Mouse (Mus musculus) hindbrain, embryonic 15.5 days (tissue): ENCODE results near the gene Tmem50a. TPM values are rescaled to one million over a fixed set of nuclear protein-coding genes. Genes with fewer than 3 reads are reported as not detected.
"Not testable (repeated sequence)": the region's sequence is repeated elsewhere in the genome, so short reads cannot be mapped to it uniquely, and the experiment has no call there.

Experiments
- ATAC-seq: fragments of 200-750 bp; cut with Nextera tagmentation; 2 replicates; pipeline ENCODE4 v1.8.0; 2017; ENCODE audit warnings: low read depth, moderate number of reproducible peaks, moderate TSS enrichment; ENCODE audit not compliant: low FRiP score
- H3K27ac ChIP-seq: fragments of 300-500 bp; sonication (generic); replicated peaks from 2 replicates; pipeline ENCODE4 v1.5.1; 2015; ENCODE audit warnings: mild to moderate bottlenecking, inconsistent platforms
- H3K27me3 ChIP-seq: fragments of 300-500 bp; sonication (generic); 2 replicates; pipeline ENCODE4 v1.6.1; 2015; ENCODE audit warnings: control low read depth, inconsistent platforms
- H3K36me3 ChIP-seq: fragments of 300-500 bp; sonication (generic); 2 replicates; pipeline ENCODE4 v1.6.1; 2015; ENCODE audit warnings: control low read depth, inconsistent platforms
- H3K4me1 ChIP-seq: fragments of 300-500 bp; sonication (generic); replicated peaks from 2 replicates; pipeline ENCODE4 v1.6.1; 2015; ENCODE audit warnings: control low read depth, inconsistent platforms
- H3K4me2 ChIP-seq: fragments of 300-500 bp; sonication (generic); 2 replicates; pipeline ENCODE4 v1.6.1; 2015; ENCODE audit warnings: moderate library complexity, mild to moderate bottlenecking, inconsistent platforms
- H3K4me3 ChIP-seq: fragments of 300-500 bp; sonication (generic); 2 replicates; pipeline ENCODE4 v1.5.1; 2015; ENCODE audit warnings: mild to moderate bottlenecking, inconsistent platforms
- H3K9ac ChIP-seq: fragments of 300-500 bp; sonication (generic); 2 replicates; pipeline ENCODE4 v1.6.1; 2015; ENCODE audit warnings: inconsistent platforms
- H3K9me3 ChIP-seq: fragments of 300-500 bp; sonication (generic); 2 replicates; pipeline ENCODE4 v1.6.1; 2016; ENCODE audit warnings: control low read depth, inconsistent platforms
- WGBS: fragments of 180-500 bp; shearing (Covaris S2); methylation state at CpG from one replicate; pipeline ENCODE4 v1.1.7; 2015; 5-methylcytosine and 5-hydroxymethylcytosine counted together
- polyA plus RNA-seq: library from polyadenylated mRNA; unstranded; fragments of >200 nt; fragmentation: Nextera tagmentation; extraction: Ambion mirVana; gene quantifications from 2 replicates; pipeline ENCODE4 v1.2.1, GENCODE M21; 2015

Gene Tmem50a
- polyA plus RNA-seq, 1 experiment from 2014 or later: 209 TPM

DNA sequence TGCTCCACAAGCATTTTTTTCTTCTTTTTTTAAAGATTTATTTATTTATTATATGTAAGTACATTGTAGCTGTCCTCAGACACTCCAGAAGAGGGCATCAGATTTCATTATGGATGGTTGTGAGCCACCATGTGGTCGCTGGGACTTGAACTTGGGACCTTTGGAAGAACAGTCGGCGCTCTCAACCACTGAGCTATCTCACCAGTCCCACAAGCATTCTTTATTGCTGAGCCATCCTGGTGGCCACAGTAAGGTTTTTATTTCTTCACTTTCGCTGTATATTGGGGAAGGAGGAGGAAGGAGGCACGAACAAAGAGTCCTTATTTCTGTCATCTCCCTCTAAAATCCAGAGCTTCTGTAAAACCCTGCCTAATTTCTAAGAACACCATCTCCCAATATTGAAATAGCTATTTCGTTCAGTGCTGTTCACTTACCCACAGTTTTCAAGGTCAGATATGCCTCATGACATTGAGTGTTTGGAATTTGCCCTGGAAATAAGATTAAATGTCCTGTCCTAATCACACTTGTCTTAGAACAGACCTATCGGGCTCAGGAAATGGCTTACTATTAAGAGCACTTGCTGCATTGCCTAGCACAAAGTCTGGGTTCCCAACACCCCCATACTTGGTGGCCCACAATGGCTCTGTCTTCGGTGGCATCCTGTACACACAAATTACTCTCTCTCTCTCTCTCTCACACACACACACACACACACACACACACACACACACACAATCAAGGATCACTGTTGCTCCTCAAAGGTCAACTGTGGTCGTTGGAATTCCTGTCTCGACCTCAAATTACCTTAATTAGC is 7.5 kb upstream of the Tmem50a start:
- no peaks in the 10 kb centered on the region for H3K9me3 ChIP-seq
- no peaks in the 10 kb centered on the region for H3K27me3 ChIP-seq
- H3K36me3 ChIP-seq: peaks cover 20% of the 10 kb centered on the region
- H3K4me2 ChIP-seq: peak overlapping the region; percentile 71
- peak overlapping the region; percentile 76 for H3K9ac ChIP-seq
- peak overlapping the region; percentile 96 for H3K27ac ChIP-seq
- H3K4me1 ChIP-seq: peaks cover 27% of the 10 kb centered on the region
- H3K4me3 ChIP-seq: peak overlapping the region; percentile 82
- ATAC-seq: no peak
- 60% methylated on average over 10 of the region's 10 CpGs for WGBS

DNA sequence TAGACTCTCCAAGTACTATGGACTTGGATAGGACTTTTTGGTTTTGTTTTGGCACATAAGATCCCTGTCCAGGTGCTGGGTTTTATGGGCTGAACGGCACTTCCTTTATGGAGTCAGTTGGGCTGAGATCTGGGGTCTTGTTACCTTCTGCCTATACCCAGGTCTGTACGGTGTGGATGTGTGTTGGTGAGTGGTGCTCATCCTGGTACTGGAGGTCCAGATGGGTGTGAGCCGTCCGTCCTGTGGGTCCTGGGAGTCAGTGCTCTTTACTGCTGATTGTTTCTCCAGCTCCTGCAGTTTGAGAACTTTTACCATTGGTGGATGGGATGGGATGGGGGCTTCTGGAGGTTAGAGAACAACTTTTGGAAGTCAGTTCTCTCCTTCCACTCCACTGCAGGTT is 6.9 kb upstream of the Tmem50a start:
- Histone ChIP-seq H3K27ac (no peak overlapping the region), H3K4me1 (peaks cover 26% of the 10 kb centered on the region), H3K4me3 (no peak overlapping the region), H3K9me3 (no peaks in the 10 kb centered on the region), H3K4me2 (no peak overlapping the region), H3K9ac (no peak overlapping the region), H3K27me3 (no peaks in the 10 kb centered on the region), H3K36me3 (peaks cover 15% of the 10 kb centered on the region)
- no peak for ATAC-seq
- 98% methylated on average over 4 of the region's 4 CpGs for WGBS

DNA sequence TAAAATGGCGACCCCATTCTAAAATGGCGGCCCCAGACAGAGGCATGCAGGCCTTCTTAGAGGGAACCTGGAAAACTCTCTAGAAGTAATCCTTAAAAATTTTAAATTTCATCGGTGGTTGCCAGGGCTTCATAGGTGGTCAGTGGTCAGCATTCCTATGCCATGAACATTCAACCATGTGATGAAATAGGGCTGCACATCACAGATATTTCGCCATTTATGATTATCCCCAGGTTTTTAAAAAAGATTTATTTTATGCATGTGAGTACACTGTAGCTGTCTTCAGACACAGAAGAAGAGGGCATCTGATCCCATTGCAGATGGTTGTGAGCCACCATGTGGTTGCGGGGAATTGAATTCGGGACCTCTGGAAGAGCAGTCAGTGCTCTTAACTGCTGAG is 5.8 kb upstream of the Tmem50a start:
- no peak for ATAC-seq
- 99% methylated on average over 6 of the region's 6 CpGs for WGBS
- Histone ChIP-seq H3K27ac (no peak overlapping the region), H3K4me3 (no peak overlapping the region), H3K9ac (no peak overlapping the region), H3K27me3 (no peaks in the 10 kb centered on the region), H3K4me2 (no peak overlapping the region), H3K4me1 (peaks cover 18% of the 10 kb centered on the region), H3K36me3 (peaks cover 5% of the 10 kb centered on the region), H3K9me3 (no peaks in the 10 kb centered on the region)

GRCm38 (mm10) chr4:134919733-134920540 is 5.1 kb upstream of the Tmem50a start:
- H3K27ac ChIP-seq: no peak overlapping the region
- no peak for ATAC-seq

GRCm38 (mm10) chr4:134918381-134918780 is 3.6 kb upstream of the Tmem50a start:
- Histone ChIP-seq H3K4me2 (no peak overlapping the region), H3K27ac (no peak overlapping the region), H3K9me3 (no peaks in the 10 kb centered on the region), H3K27me3 (no peaks in the 10 kb centered on the region), H3K4me3 (no peak overlapping the region), H3K9ac (no peak overlapping the region), H3K36me3 (no peaks in the 10 kb centered on the region), H3K4me1 (peaks cover 21% of the 10 kb centered on the region)
- ATAC-seq: no peak
- WGBS: 70% methylated on average over 7 of the region's 7 CpGs

More at GRCm38 (mm10) chr4:134919733-134920540, 5.1 kb upstream of the Tmem50a start:
- Histone ChIP-seq H3K4me2 (no peak overlapping the region), H3K9me3 (no peaks in the 10 kb centered on the region), H3K4me3 (no peak overlapping the region), H3K9ac (no peak overlapping the region), H3K4me1 (peaks cover 17% of the 10 kb centered on the region), H3K36me3 (no peaks in the 10 kb centered on the region), H3K27me3 (no peaks in the 10 kb centered on the region)
- WGBS: 39% methylated on average over 12 of the region's 12 CpGs

DNA sequence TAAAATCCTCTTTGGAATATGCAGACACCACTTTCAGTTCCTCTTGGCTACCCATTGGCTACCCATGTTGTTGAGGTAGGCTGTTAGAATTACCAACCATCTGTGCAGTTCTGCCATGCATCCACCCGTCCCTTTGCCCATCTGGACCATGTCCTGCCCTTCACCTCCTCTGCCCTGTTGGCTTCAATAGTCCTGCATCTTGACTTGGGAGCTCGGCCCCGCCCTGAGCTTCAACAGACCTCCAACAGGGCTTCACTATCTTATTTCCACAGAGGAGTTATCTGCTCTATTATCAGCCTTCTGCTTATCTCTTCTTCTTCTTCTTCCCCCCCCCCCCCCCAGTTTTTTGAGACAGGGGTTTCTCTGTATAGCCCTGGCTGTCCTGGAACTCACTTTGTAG is 2.4 kb upstream of the Tmem50a start:
- Histone ChIP-seq H3K27ac (no peak overlapping the region), H3K27me3 (no peaks in the 10 kb centered on the region), H3K4me2 (no peak overlapping the region), H3K9me3 (no peaks in the 10 kb centered on the region), H3K9ac (no peak overlapping the region), H3K36me3 (no peaks in the 10 kb centered on the region), H3K4me3 (no peak overlapping the region), H3K4me1 (peaks cover 22% of the 10 kb centered on the region)
- no peak for ATAC-seq
- 77% methylated on average over 3 of the region's 3 CpGs for WGBS

DNA sequence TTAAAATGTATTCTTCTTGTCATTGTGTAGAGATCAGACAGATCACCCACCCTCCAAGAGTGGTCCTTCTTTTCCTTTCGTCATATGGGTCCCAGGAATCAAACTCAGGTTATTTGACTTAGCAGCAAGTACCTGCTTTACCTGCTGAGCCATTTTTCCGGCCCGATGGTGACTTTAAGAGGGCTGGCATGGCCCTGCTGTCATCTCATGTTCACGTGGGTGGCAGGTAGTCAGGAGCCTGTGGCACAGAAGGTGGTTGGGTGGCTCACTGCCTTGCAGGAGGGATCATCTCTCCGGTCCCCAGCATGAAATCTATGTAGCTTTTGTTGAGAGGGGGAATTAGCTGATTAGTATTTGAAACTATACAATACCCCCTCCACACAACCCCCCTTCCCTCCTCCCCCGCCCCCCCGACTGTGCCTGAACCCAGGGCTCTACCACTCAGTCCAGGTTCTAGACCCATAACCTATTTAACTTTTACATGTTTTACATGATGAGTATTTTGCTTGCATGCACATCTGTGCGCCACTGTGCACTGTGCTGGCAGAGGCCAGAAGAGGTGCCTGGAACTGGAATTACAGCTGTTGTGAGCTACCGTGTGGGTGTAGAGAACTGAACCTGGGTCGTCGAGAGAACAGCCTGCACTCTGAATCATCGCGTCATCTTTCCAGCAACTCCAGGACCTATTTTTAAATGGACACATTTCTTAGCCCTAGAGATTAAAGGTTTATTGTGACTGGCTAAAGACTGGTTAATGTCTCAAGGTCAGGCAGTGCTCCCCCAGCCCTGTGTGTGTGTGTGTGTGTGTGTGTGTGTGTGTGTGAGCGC is 613 bp upstream of the Tmem50a start:
- ATAC-seq: 0 out of 2 replicates have a peak, but pooled peaks have one; percentile 20
- Histone ChIP-seq H3K36me3 (no peaks in the 10 kb centered on the region; the same call in 1 of the 2 replicates), H3K9me3 (no peaks in the 10 kb centered on the region), H3K9ac (peak overlapping the region; percentile 68), H3K27ac (peak overlapping the region; percentile 84), H3K4me3 (peak overlapping the region; percentile 60), H3K27me3 (no peaks in the 10 kb centered on the region), H3K4me1 (peaks cover 21% of the 10 kb centered on the region), H3K4me2 (peak overlapping the region; percentile 73)
- WGBS: 58% methylated on average over 14 of the region's 14 CpGs

DNA sequence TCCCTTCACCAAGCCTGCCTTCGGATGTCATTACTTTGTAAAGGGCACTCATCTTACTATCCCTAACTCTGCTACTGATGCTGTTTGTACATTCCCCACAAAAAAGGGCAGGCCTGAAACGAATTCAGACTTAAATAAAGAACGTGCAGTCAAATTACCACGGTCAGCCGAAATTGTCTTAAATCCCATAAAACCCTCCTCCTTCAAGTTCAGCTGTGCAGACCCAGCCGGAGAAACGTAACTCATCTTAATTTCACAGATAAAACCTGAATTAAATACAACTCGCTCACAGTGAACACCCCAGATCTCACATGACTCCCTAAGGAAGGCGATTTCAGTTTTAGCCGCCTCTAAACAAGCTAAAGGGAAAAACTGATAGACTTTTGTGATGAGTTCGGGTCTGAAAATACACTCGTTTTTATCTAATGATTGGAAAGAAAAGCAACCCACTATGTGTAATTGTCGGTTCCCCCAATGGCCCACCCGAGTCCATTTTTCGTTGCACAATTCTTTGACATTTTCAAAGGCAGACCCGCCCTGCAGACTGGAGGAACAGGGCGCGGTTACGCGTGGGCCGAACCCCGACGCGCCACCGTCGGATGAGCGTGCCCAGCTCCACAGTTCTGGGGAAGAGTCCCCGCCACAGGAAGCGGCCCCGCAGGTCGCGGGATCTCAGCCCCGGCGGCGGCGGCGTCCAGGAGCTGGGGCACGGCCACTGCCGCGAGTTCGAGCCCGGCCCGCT is 531 bp downstream of the Tmem50a start:
- H3K4me1 ChIP-seq: peaks cover 21% of the 10 kb centered on the region
- peak overlapping the region; percentile 60 for H3K4me3 ChIP-seq
- WGBS: 2% methylated on average over 43 of the region's 43 CpGs
- peak overlapping the region; percentile 73 for H3K4me2 ChIP-seq
- H3K36me3 ChIP-seq: peaks cover 4% of the 10 kb centered on the region
- H3K27me3 ChIP-seq: no peaks in the 10 kb centered on the region
- peak overlapping the region; percentile 84 for H3K27ac ChIP-seq
- peak overlapping the region; percentile 68 for H3K9ac ChIP-seq
- peak; percentile 72 for ATAC-seq
- no peaks in the 10 kb centered on the region for H3K9me3 ChIP-seq

DNA sequence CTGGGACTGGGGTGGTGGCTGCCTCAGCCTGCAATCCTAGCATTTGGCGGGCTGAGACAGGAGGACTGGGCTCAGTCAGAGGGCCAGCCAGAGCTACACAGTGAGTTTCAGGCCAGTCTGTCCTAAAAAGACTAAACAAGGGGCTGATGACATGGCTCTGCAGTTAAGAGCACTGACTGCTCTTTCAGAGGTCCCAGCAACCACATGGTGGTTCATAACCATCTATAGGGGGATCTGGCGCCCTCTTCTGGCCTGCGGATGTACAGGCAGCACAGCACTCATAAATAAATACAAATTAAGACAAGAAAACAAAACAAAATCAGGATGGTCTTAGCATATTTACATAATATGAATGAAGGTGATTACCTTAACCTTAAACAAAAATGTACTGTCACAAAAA is 1.4 kb downstream of the Tmem50a start:
- Histone ChIP-seq H3K4me3 (peak overlapping the region; percentile 60), H3K9ac (peak overlapping the region; percentile 68; the same call in 1 of the 2 replicates), H3K9me3 (no peaks in the 10 kb centered on the region), H3K4me2 (peak overlapping the region; percentile 73), H3K27ac (no peak overlapping the region), H3K4me1 (peaks cover 21% of the 10 kb centered on the region), H3K27me3 (no peaks in the 10 kb centered on the region), H3K36me3 (peaks cover 11% of the 10 kb centered on the region)
- no peak for ATAC-seq
- 25% methylated on average over 3 of the region's 3 CpGs for WGBS

DNA sequence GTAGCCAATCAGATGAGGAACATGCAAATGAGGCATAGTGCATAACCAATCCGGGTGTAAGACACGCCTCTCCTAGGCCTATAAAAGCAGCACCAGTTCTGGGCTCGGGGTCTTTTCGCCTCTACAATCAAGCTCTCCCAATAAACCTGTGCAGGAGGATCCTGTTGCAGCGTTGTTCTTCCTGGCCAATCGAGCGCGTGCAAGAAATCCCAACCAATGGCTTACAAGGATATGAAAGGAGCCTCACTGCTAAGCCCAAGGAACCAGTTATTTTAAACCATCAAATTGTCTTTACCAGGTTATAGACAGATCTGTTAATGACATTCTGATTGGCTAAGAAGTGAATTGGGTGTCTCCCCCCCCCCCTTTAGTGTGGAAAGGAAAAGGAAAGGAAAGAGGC is 3.4 kb downstream of the Tmem50a start:
- Histone ChIP-seq H3K4me1 (peaks cover 21% of the 10 kb centered on the region), H3K36me3 (peaks cover 30% of the 10 kb centered on the region)
- H3K4me3 ChIP-seq, H3K9me3 ChIP-seq, H3K27me3 ChIP-seq, H3K9ac ChIP-seq, H3K4me2 ChIP-seq, H3K27ac ChIP-seq, ATAC-seq: not testable (repeated sequence)
- 97% methylated on average over 8 of the region's 8 CpGs for WGBS

- Histone ChIP-seq H3K4me2 (no peak overlapping the region), H3K9me3 (no peaks in the 10 kb centered on the region), H3K27me3 (no peaks in the 10 kb centered on the region), H3K27ac (no peak overlapping the region), H3K9ac (no peak overlapping the region), H3K36me3 (peaks cover 89% of the 10 kb centered on the region), H3K4me3 (no peak overlapping the region), H3K4me1 (no peaks in the 10 kb centered on the region)
- WGBS: 67% methylated on average over 7 of the region's 7 CpGs
- ATAC-seq: no peak
Measured at GRCm38 (mm10) chr4:134903046-134903445, 11.8 kb downstream of the Tmem50a start.
